21 mouse cellular contexts compared by ENCODE assay signal in the genomic region with DNA sequence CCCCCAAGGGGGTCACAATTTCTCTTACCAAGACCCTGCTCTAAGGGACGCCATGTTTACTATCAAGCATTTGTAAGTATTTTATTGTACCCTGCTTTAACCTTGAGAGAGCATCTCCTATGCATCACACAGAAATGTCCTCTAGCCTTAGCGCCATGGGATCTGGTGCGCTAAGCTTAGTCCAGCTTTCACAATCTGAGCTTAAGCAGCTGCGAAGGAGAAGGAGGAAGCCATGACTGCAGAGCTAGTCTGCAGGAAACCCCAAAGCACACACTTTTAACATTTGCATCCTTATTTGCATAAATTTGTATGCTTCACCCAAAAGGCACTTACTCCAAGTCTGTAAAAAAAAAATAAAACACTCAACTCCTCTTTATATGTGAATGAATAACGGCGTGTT.
DNase-seq lines count a peak whose midpoint lies in the region; ATAC-seq and TF ChIP-seq lines count a peak whose summit lies in the region.
"Had no signal": no experiment of that assay in that cellular context is flagged by ENCODE, and none has a peak within 500 bp of the region (broad histone marks: within the 10 kb centered on the region; RNA-seq: fewer than 3 reads in every experiment).

No protein-coding gene starts in this region.

- TF ChIP-seq CTCF in CH12.LX (conservative IDR thresholded peaks at IDR 0.05 in 1 of 2, IDR thresholded peaks at IDR 0.05 in 1 of 2; ENCODE audit: low read depth in 2 of 2, low read length in 2 of 2), result no peak

- 88% methylated on average over 6 of the region's 6 CpGs for WGBS in heart, embryonic 13.5 days
- WGBS in heart, embryonic 10.5 days, result 87% methylated on average over 6 of the region's 6 CpGs

- no peak for TF ChIP-seq EP300 in CH12.LX (IDR thresholded peaks at IDR 0.05; ENCODE audit: low read length)

- no peak for DNase-seq in heart, embryonic 10.5 days (ENCODE audit: low spot score)
- DNase-seq in CH12.LX (ENCODE audit: extremely low read depth), result peak; percentile 52
- DNase-seq in splenic B cell, adult 2 months (ENCODE audit: low read depth, low spot score), result peak; percentile 68
- DNase-seq in urinary bladder, postnatal 25 days (ENCODE audit: low spot score), result no peak
- DNase-seq in lung, postnatal 14 days, result no peak
- DNase-seq: adrenal gland, adult 8-10 months; adrenal gland, postnatal 36 days; cerebellum, adult 2 months; cerebellum, postnatal 10 days; embryo, embryonic 11 days; gastrocnemius, postnatal 10 days; heart, adult 2 months; heart, postnatal 14 days had no signal

- H3K27ac ChIP-seq in heart, embryonic 13.5 days (replicated peaks), result 0 out of 2 replicates have a peak overlapping the region, but pooled peaks have one; percentile 65
- no peak overlapping the region for H3K27ac ChIP-seq in heart, embryonic 10.5 days
- H3K27ac ChIP-seq in CH12.LX (ENCODE audit: insufficient read depth, low read depth), result no peak overlapping the region
- H3K27ac ChIP-seq: embryonic facial prominence, embryonic 15.5 days; forebrain, embryonic 10.5 days; heart, adult 2 months; hindbrain, embryonic 13.5 days; hindbrain, postnatal 0 days had no signal

- H3K9me3 ChIP-seq in heart, embryonic 13.5 days, result no peaks in the 10 kb centered on the region
- H3K9me3 ChIP-seq in heart, embryonic 10.5 days, result no peaks in the 10 kb centered on the region
- H3K9me3 ChIP-seq in CH12.LX (replicated peaks; ENCODE audit: low read length), result no peaks in the 10 kb centered on the region
- H3K9me3 ChIP-seq: embryonic facial prominence, embryonic 15.5 days; forebrain, embryonic 10.5 days; hindbrain, embryonic 13.5 days had no signal

- no peak overlapping the region for H3K4me2 ChIP-seq in heart, embryonic 13.5 days
- H3K4me2 ChIP-seq in CH12.LX (ENCODE audit: insufficient read depth, low read depth, poor library complexity, severe bottlenecking), result no peak overlapping the region
- H3K4me2 ChIP-seq: embryonic facial prominence, embryonic 15.5 days; hindbrain, embryonic 13.5 days had no signal

- TF ChIP-seq POLR2A in CH12.LX (IDR thresholded peaks at IDR 0.05; ENCODE audit: low read depth, low read length), result no peak

- dilution Hi-C loops in CH12.LX (cut with MboI; ENCODE audit: extremely low pct_ligation_motif_present, extremely low pct_unique_long_range_greater_than_20kb, low sequenced_read_pairs), result no loop called here

- H3K79me2 ChIP-seq in CH12.LX (replicated peaks; ENCODE audit: control insufficient read depth, extremely low read depth, insufficient read depth, poor library complexity, severe bottlenecking), result no peaks in the 10 kb centered on the region

- no peak for ATAC-seq in heart, embryonic 13.5 days (ENCODE audit: extremely low read depth, insufficient number of reproducible peaks, low FRiP score, low TSS enrichment)
- ATAC-seq in megakaryocyte, adult 5-6 weeks (ENCODE audit: poor library complexity, severe bottlenecking), result peak; percentile 47
- ATAC-seq: forebrain, embryonic 14.5 days; hindbrain, postnatal 0 days had no signal

- TF ChIP-seq RAD21 in CH12.LX (IDR thresholded peaks at IDR 0.05; ENCODE audit: low read depth, low read length), result no peak

- H3K4me1 ChIP-seq in heart, embryonic 13.5 days, result peaks cover 21% of the 10 kb centered on the region
- H3K4me1 ChIP-seq in heart, embryonic 10.5 days, result peaks cover 25% of the 10 kb centered on the region
- H3K4me1 ChIP-seq in CH12.LX (ENCODE audit: control insufficient read depth in 1 of 2, insufficient read depth in 2 of 2), result peaks cover 0 to 21% of the 10 kb centered on the region in 2 experiments; a peak in 2 of 4 replicates
- H3K4me1 ChIP-seq: embryonic facial prominence, embryonic 15.5 days had no signal

- no peaks in the 10 kb centered on the region for H3K27me3 ChIP-seq in heart, embryonic 13.5 days (replicated peaks)
- H3K27me3 ChIP-seq in heart, embryonic 10.5 days (ENCODE audit: insufficient read depth, poor library complexity, severe bottlenecking), result no peaks in the 10 kb centered on the region
- no peaks in the 10 kb centered on the region for H3K27me3 ChIP-seq in CH12.LX (replicated peaks)
- H3K27me3 ChIP-seq in splenic B cell, adult 2 months (ENCODE audit: control insufficient read depth, insufficient read depth, low read length, poor library complexity, severe bottlenecking), result no peaks in the 10 kb centered on the region
- H3K27me3 ChIP-seq: embryonic facial prominence, embryonic 15.5 days had no signal

- no peak overlapping the region for H3K9ac ChIP-seq in heart, embryonic 13.5 days
- no peak overlapping the region for H3K9ac ChIP-seq in CH12.LX (ENCODE audit: insufficient read depth, low read depth)
- H3K9ac ChIP-seq: embryonic facial prominence, embryonic 15.5 days; hindbrain, embryonic 13.5 days had no signal

- no peak overlapping the region for H3K4me3 ChIP-seq in heart, embryonic 13.5 days
- H3K4me3 ChIP-seq in heart, embryonic 10.5 days, result no peak overlapping the region
- H3K4me3 ChIP-seq in CH12.LX (replicated peaks in 1 of 3; ENCODE audit: low read depth in 2 of 3, low read length in 2 of 3, poor library complexity in 1 of 3), result no peak overlapping the region
- H3K4me3 ChIP-seq: embryonic facial prominence, embryonic 15.5 days; erythroblast, embryonic 14.5 days; forebrain, embryonic 10.5 days; heart, adult 2 months; hindbrain, embryonic 13.5 days had no signal

- in situ Hi-C loops in CH12.LX (cut with MboI; ENCODE audit: low pct_ligation_motif_present, low pct_unique_long_range_greater_than_20kb, low sequenced_read_pairs), result no loop called here

- no peaks in the 10 kb centered on the region for H3K36me3 ChIP-seq in heart, embryonic 13.5 days
- no peaks in the 10 kb centered on the region for H3K36me3 ChIP-seq in heart, embryonic 10.5 days
- H3K36me3 ChIP-seq in CH12.LX (replicated peaks in 1 of 2; ENCODE audit: control insufficient read depth in 1 of 2, insufficient read depth in 1 of 2, low read length in 1 of 2), result no peaks in the 10 kb centered on the region
- H3K36me3 ChIP-seq in splenic B cell, adult 2 months (ENCODE audit: control insufficient read depth, insufficient read depth, low read length, poor library complexity, severe bottlenecking), result no peaks in the 10 kb centered on the region
- H3K36me3 ChIP-seq: embryonic facial prominence, embryonic 15.5 days; forebrain, embryonic 10.5 days; hindbrain, embryonic 13.5 days had no signal

TF ChIP-seq in CH12.LX, 34 proteins besides CTCF, POLR2A, EP300 and RAD21:
- TF ChIP-seq ZNF384 (IDR thresholded peaks at IDR 0.05; ENCODE audit: low read depth, low read length), result no peak
- no peak for TF ChIP-seq NELFE (IDR thresholded peaks at IDR 0.05; ENCODE audit: low read depth, low read length)
- no peak for TF ChIP-seq MAZ (IDR thresholded peaks at IDR 0.05; ENCODE audit: low read depth, low read length)
- no peak for TF ChIP-seq MXI1 (IDR thresholded peaks at IDR 0.05; ENCODE audit: low read depth, low read length)
- TF ChIP-seq GABPA (IDR thresholded peaks at IDR 0.05; ENCODE audit: insufficient replicate concordance, low read depth, low read length), result no peak
- TF ChIP-seq MAFK (IDR thresholded peaks at IDR 0.05; ENCODE audit: insufficient replicate concordance, low read length), result no peak
- TF ChIP-seq MEF2A (IDR thresholded peaks at IDR 0.05; ENCODE audit: borderline replicate concordance, low read depth, low read length), result no peak
- TF ChIP-seq SMC3 (IDR thresholded peaks at IDR 0.05; ENCODE audit: low read depth, low read length), result no peak
- TF ChIP-seq NRF1 (IDR thresholded peaks at IDR 0.05; ENCODE audit: low read depth, low read length), result no peak
- no peak for TF ChIP-seq CHD2 (IDR thresholded peaks at IDR 0.05; ENCODE audit: low read length)
- TF ChIP-seq BHLHE40 (IDR thresholded peaks at IDR 0.05; ENCODE audit: low read depth, low read length), result no peak
- TF ChIP-seq JUN (IDR thresholded peaks at IDR 0.05; ENCODE audit: insufficient read depth, low read depth, low read length), result no peak

Comparison
In these comparisons a context has a peak if more than half of its experiments do, and no peak if none do; other contexts are left out.
1. DNase-seq: peak in CH12.LX (single experiment) and splenic B cell, adult 2 months (single experiment); none in heart, embryonic 10.5 days (single experiment), urinary bladder, postnatal 25 days (single experiment) and lung, postnatal 14 days (single experiment).